Mouse (Mus musculus): ENCODE data around the gene Slc25a19.

DNA sequence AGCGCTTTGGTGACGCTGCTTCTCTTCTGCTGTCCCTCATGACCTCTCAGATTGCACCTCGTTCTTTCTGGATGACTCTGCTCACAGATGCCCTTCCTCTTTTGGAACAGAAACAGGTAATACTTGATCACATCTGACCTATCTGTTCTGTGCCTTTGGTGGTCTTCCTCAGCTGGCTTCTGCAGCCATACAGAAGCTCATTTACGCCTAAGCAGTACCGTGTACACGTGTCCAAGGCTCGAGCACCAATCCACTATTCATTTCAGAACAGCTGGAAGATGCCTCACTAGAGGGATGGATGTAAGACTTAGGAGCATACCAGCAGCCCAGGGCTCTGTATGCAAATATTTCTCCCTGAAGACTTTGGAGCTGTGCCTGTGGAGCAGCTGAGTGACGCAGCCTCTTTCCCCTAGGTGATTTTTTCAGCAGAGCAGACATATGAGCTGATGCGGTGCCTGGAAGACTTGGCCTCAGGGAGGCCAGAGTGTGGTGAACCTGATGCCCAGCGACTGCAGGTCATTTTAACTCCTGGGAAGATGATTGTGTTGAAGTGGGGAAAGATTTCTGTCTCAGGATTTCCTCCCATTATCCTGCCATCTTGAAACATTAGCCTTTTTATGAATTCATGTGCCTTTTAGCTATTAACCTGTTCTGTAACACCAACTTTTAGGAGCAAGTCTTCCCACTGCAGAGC, 45.0 kb downstream of the Slc25a19 start:
- TF ChIP-seq CTCF (IDR thresholded peaks at IDR 0.05; ENCODE audit: borderline replicate concordance, control insufficient read depth, extremely low read depth, insufficient read depth, low read length, poor library complexity) = no peak
- TF ChIP-seq POLR2A (IDR thresholded peaks at IDR 0.05; ENCODE audit: control insufficient read depth, extremely low read depth, insufficient read depth, low read length, poor library complexity) = no peak
